24 mouse cellular contexts compared by ENCODE assay signal in genomic region chr2:128620578-128620977, GRCm38 (mm10). TPM values are rescaled to one million over a fixed set of nuclear protein-coding genes. Genes with fewer than 3 reads are reported as not detected.
"Had no signal": no experiment of that assay in that cellular context is flagged by ENCODE, and none has a peak within 500 bp of the region (broad histone marks: within the 10 kb centered on the region; RNA-seq: fewer than 3 reads in every experiment).

No protein-coding gene starts in this region.

- H3K4me2 ChIP-seq: neural tube, embryonic 12.5 days; neural tube, embryonic 13.5 days; neural tube, embryonic 15.5 days; stomach, embryonic 15.5 days had no signal

- H3K27ac ChIP-seq: neural tube, embryonic 12.5 days; neural tube, embryonic 13.5 days; neural tube, embryonic 15.5 days; stomach, embryonic 15.5 days; stomach, postnatal 0 days had no signal

- H3K27me3 ChIP-seq: neural tube, embryonic 12.5 days; neural tube, embryonic 13.5 days; neural tube, embryonic 15.5 days; stomach, embryonic 15.5 days had no signal

- H3K9ac ChIP-seq: neural tube, embryonic 12.5 days; neural tube, embryonic 13.5 days; neural tube, embryonic 15.5 days; stomach, embryonic 15.5 days had no signal

- H3K4me3 ChIP-seq: neural tube, embryonic 12.5 days; neural tube, embryonic 13.5 days; neural tube, embryonic 15.5 days; stomach, embryonic 15.5 days had no signal

- H3K9me3 ChIP-seq: neural tube, embryonic 12.5 days; neural tube, embryonic 13.5 days; neural tube, embryonic 15.5 days; stomach, embryonic 15.5 days had no signal

- DNase-seq: retina, postnatal 1 day; right cerebral cortex, adult 18-20 months; right cerebral cortex, postnatal 25 days; right cerebral cortex, postnatal 4 days; spleen, adult 18-20 months; thymus, adult 18-20 months; thymus, adult 2 months; thymus, postnatal 14 days; thymus, postnatal 25 days; thymus, postnatal 36 days; thymus, postnatal 4 days had no signal

- H3K4me1 ChIP-seq: neural tube, embryonic 12.5 days; neural tube, embryonic 13.5 days; neural tube, embryonic 15.5 days; stomach, embryonic 15.5 days had no signal

RNA-seq across cellular contexts. Expression of gene Spdye4c, which starts 29.6 kb away (rescaled TPM):
- total RNA-seq: neutrophil, adult 5-6 weeks had no signal
- polyA plus RNA-seq: neural tube, embryonic 12.5 days; neural tube, embryonic 13.5 days; neural tube, embryonic 14.5 days; neural tube, embryonic 15.5 days; small intestine, adult 2 months; spleen, adult 2 months; stomach, embryonic 14.5 days; stomach, embryonic 15.5 days; stomach, embryonic 16.5 days; stomach, postnatal 0 days; thymus, adult 2 months; thymus, postnatal 0 days; urinary bladder, adult 2 months had no signal
